Mouse (Mus musculus) heart, embryonic 15.5 days (tissue): ENCODE data around the gene Tnrc6b. TPM values are rescaled to one million over a fixed set of nuclear protein-coding genes. Genes with fewer than 3 reads are reported as not detected.

Experiments
- ATAC-seq: fragments of 200-750 bp; cut with Nextera tagmentation; replicated peaks from 2 replicates; pipeline ENCODE4 v1.8.0; 2017; ENCODE audit warnings: low read depth, moderate TSS enrichment; ENCODE audit not compliant: insufficient number of reproducible peaks, insufficient read depth, low FRiP score
- H3K27ac ChIP-seq: fragments of 300-500 bp; sonication (generic); 2 replicates; pipeline ENCODE4 v1.5.1; 2015; ENCODE audit warnings: mild to moderate bottlenecking, inconsistent platforms
- H3K27me3 ChIP-seq: fragments of 300-500 bp; sonication (generic); 2 replicates; pipeline ENCODE4 v1.6.1; 2015; ENCODE audit warnings: inconsistent platforms
- H3K36me3 ChIP-seq: fragments of 300-500 bp; sonication (generic); 2 replicates; pipeline ENCODE4 v1.6.1; 2015; ENCODE audit warnings: mild to moderate bottlenecking, inconsistent platforms
- H3K4me1 ChIP-seq: fragments of 300-500 bp; sonication (generic); replicated peaks from 2 replicates; pipeline ENCODE4 v1.6.1; 2015; ENCODE audit warnings: inconsistent platforms
- H3K4me2 ChIP-seq: fragments of 300-500 bp; sonication (generic); 2 replicates; pipeline ENCODE4 v1.6.1; 2015; ENCODE audit warnings: inconsistent platforms, mild to moderate bottlenecking, moderate library complexity
- H3K4me3 ChIP-seq: fragments of 300-500 bp; sonication (generic); 2 replicates; pipeline ENCODE4 v1.5.1; 2015; ENCODE audit warnings: mild to moderate bottlenecking, inconsistent platforms
- H3K9ac ChIP-seq: fragments of 300-500 bp; sonication (generic); 2 replicates; pipeline ENCODE4 v1.6.1; 2015; ENCODE audit warnings: mild to moderate bottlenecking, inconsistent platforms
- H3K9me3 ChIP-seq: fragments of 300-500 bp; sonication (generic); replicated peaks from 2 replicates; pipeline ENCODE4 v1.6.1; 2016; ENCODE audit warnings: inconsistent platforms
- WGBS: fragments of 180-500 bp; shearing (Covaris S2); methylation state at CpG from one replicate; pipeline ENCODE4 v1.1.7; 2015; ENCODE audit warnings: mixed read lengths; 5-methylcytosine and 5-hydroxymethylcytosine counted together
- polyA plus RNA-seq: library from polyadenylated mRNA; unstranded; fragments of >200 nt; fragmentation: Nextera tagmentation; extraction: Ambion mirVana; gene quantifications from 2 replicates; pipeline ENCODE4 v1.2.1, GENCODE M21; 2015

Gene Tnrc6b
- polyA plus RNA-seq, 1 experiment from 2014 or later, result 22.7 TPM

DNA sequence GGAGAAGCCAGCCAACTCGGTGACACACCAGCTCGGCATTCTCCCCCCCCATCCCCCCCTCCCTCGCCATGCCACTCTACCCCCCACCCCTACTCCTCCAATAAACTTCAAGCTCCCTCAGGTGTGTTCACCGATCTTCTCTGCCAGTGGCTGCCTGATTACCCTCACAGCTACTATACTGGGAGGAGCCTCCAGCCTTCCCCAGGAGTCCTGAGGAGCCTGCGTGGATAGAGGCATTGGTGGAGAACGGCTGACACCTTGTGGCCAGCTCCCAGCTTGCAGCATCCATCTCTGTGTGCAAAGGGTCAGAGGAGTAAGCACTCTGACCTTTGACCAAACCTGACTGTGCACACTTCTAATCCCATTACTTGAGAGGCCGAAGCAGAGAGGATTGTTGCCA lies 6.8 kb upstream of the Tnrc6b start:
- Histone ChIP-seq H3K4me1 (peaks cover 25% of the 10 kb centered on the region), H3K27me3 (peaks cover 11% of the 10 kb centered on the region; the same call in 1 of the 2 replicates), H3K4me3 (no peak overlapping the region), H3K4me2 (peak overlapping the region; percentile 44), H3K9me3 (no peaks in the 10 kb centered on the region), H3K27ac (no peak overlapping the region), H3K9ac (no peak overlapping the region), H3K36me3 (no peaks in the 10 kb centered on the region)
- ATAC-seq, result peak; percentile 70
- WGBS, result 8% methylated on average over 7 of the region's 7 CpGs

DNA sequence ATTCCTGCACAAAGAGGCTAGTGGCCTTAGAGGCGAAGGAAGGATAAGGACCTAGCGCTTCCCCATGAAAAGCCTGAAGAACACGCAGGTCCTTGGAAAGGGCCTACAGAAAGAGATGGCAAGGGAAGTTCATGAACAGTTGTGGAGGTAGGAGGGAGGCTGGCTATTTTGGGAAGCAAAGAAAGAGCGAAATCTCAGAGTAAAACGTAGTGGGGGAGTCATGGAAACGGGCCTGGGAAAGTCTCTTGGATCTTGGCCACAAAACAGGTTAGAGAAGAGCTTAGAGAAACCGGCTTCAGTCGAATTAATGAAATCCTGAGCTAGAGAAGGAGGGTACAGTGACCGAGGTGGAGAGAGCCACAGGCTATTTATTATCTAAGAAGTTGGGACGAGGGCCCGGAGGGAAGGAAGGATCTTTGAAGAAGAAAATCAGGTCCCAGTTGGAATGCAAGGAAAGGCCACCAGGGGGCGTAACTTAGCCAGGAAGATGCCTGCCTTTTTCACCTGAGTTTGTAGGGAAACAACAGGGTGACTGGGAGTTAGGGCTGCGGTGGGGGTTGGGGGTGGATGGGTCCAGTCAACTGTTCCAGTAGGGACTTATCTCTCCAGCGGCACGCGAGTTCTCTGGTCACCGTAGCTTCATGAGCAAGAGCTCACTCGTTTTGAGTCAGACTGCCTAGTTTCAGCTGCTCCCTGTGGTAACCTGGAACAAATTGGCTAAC lies 5.1 kb upstream of the Tnrc6b start:
- no peaks in the 10 kb centered on the region for H3K36me3 ChIP-seq
- no peaks in the 10 kb centered on the region for H3K9me3 ChIP-seq
- H3K27me3 ChIP-seq, result peaks cover 11% of the 10 kb centered on the region; the same call in 1 of the 2 replicates
- no peak for ATAC-seq
- 24% methylated on average over 18 of the region's 18 CpGs for WGBS
- peak overlapping the region; percentile 67 for H3K4me2 ChIP-seq
- peak overlapping the region; percentile 28; the same call in 1 of the 2 replicates for H3K9ac ChIP-seq
- peak overlapping the region; percentile 87 for H3K27ac ChIP-seq
- peaks cover 35% of the 10 kb centered on the region for H3K4me1 ChIP-seq
- peak overlapping the region; percentile 36 for H3K4me3 ChIP-seq

DNA sequence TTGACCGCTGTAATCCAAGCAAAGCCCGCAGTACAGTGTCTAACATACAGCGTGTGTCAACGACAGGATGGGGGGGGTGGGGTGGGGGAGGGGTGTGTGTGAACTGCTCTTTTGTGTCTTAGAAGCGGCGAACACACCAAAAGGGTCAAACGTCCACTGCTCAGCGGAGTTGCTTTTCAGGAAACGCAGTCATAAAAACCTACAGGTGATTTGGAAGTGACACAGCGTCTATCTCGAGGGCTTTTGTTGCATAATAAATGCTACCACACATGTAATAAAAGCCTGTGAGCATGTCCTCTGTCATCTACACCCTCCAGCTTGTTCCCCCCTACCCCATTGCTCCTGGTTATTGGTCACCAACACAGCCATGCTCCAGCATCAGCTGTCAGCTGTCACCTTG lies 4.5 kb upstream of the Tnrc6b start:
- H3K4me3 ChIP-seq, result peak overlapping the region; percentile 36
- peak overlapping the region; percentile 87 for H3K27ac ChIP-seq
- WGBS, result 22% methylated on average over 11 of the region's 11 CpGs
- H3K4me2 ChIP-seq, result peak overlapping the region; percentile 67
- no peaks in the 10 kb centered on the region for H3K9me3 ChIP-seq
- H3K9ac ChIP-seq, result 0 out of 2 replicates have a peak overlapping the region, but pooled peaks have one; percentile 28
- peaks cover 35% of the 10 kb centered on the region for H3K4me1 ChIP-seq
- H3K36me3 ChIP-seq, result no peaks in the 10 kb centered on the region
- no peak for ATAC-seq
- H3K27me3 ChIP-seq, result 0 out of 2 replicates have a peak, but pooled peaks cover 6% of the 10 kb centered on the region

GRCm38 (mm10) chr15:80707088-80707487 lies 4.0 kb upstream of the Tnrc6b start:
- Histone ChIP-seq H3K4me3 (0 out of 2 replicates have a peak overlapping the region, but pooled peaks have one; percentile 36), H3K36me3 (no peaks in the 10 kb centered on the region), H3K9me3 (no peaks in the 10 kb centered on the region), H3K4me1 (peaks cover 38% of the 10 kb centered on the region), H3K4me2 (peak overlapping the region; percentile 67), H3K9ac (no peak overlapping the region), H3K27ac (peak overlapping the region; percentile 87), H3K27me3 (0 out of 2 replicates have a peak, but pooled peaks cover 2% of the 10 kb centered on the region)
- ATAC-seq, result no peak
- 14% methylated on average over 8 of the region's 8 CpGs for WGBS

GRCm38 (mm10) chr15:80709593-80709992 lies 1.5 kb upstream of the Tnrc6b start:
- Histone ChIP-seq H3K9ac (no peak overlapping the region), H3K27me3 (no peaks in the 10 kb centered on the region), H3K4me1 (peaks cover 44% of the 10 kb centered on the region), H3K9me3 (no peaks in the 10 kb centered on the region), H3K4me2 (peak overlapping the region; percentile 54), H3K36me3 (no peaks in the 10 kb centered on the region), H3K27ac (peak overlapping the region; percentile 96), H3K4me3 (no peak overlapping the region)
- ATAC-seq, result no peak
- 24% methylated on average over 6 of the region's 6 CpGs for WGBS

- no peak overlapping the region for H3K9ac ChIP-seq
- no peaks in the 10 kb centered on the region for H3K27me3 ChIP-seq
- H3K4me3 ChIP-seq, result peak overlapping the region; percentile 87
- 10% methylated on average over 5 of the region's 5 CpGs for WGBS
- no peaks in the 10 kb centered on the region for H3K36me3 ChIP-seq
- no peak for ATAC-seq
- peaks cover 44% of the 10 kb centered on the region for H3K4me1 ChIP-seq
- no peaks in the 10 kb centered on the region for H3K9me3 ChIP-seq
- peak overlapping the region; percentile 54 for H3K4me2 ChIP-seq
- peak overlapping the region; percentile 96 for H3K27ac ChIP-seq
Measured at GRCm38 (mm10) chr15:80710257-80710607, 881 bp upstream of the Tnrc6b start.

- peak; percentile 20 for ATAC-seq
- no peaks in the 10 kb centered on the region for H3K9me3 ChIP-seq
- peak overlapping the region; percentile 82 for H3K9ac ChIP-seq
- peaks cover 33% of the 10 kb centered on the region for H3K4me1 ChIP-seq
- no peaks in the 10 kb centered on the region for H3K27me3 ChIP-seq
- peak overlapping the region; percentile 87 for H3K4me3 ChIP-seq
- WGBS, result under 1% methylated on average over 96 of the region's 106 CpGs
- peak overlapping the region; percentile 94 for H3K4me2 ChIP-seq
- peak overlapping the region; percentile 87 for H3K27ac ChIP-seq
- H3K36me3 ChIP-seq, result no peaks in the 10 kb centered on the region
Measured at GRCm38 (mm10) chr15:80711401-80712151, 463 bp downstream of the Tnrc6b start.

DNA sequence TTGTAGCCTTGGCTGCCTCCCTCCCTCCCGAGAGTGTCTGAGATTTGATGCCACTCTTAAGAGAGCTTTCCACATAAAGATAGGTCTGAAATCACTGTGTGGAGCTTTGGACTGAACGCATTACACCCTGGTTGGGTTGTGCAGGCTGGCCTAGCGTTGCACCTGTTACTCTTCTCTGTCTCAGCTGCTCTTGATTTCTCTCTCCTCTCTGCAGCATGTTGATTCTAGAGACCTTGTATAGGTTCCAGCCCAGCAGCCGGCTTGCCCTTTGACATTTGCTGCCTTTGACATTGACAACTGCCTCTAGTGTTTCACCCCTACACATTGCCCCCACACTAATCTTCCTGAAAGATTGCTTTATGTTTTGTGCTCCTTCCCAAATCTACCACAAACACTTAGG lies 3.2 kb downstream of the Tnrc6b start:
- no peaks in the 10 kb centered on the region for H3K36me3 ChIP-seq
- no peaks in the 10 kb centered on the region for H3K27me3 ChIP-seq
- no peak overlapping the region for H3K27ac ChIP-seq
- no peak overlapping the region for H3K9ac ChIP-seq
- no peak overlapping the region for H3K4me2 ChIP-seq
- H3K9me3 ChIP-seq, result no peaks in the 10 kb centered on the region
- no peak for ATAC-seq
- peaks cover 21% of the 10 kb centered on the region for H3K4me1 ChIP-seq
- H3K4me3 ChIP-seq, result no peak overlapping the region
- 78% methylated on average over 4 of the region's 4 CpGs for WGBS

- Histone ChIP-seq H3K9ac (no peak overlapping the region), H3K9me3 (no peaks in the 10 kb centered on the region), H3K4me1 (peaks cover 22% of the 10 kb centered on the region), H3K4me3 (no peak overlapping the region), H3K36me3 (no peaks in the 10 kb centered on the region), H3K4me2 (no peak overlapping the region), H3K27ac (no peak overlapping the region), H3K27me3 (no peaks in the 10 kb centered on the region)
- WGBS, result 75% methylated on average over 8 of the region's 8 CpGs
- no peak for ATAC-seq
Measured at GRCm38 (mm10) chr15:80716631-80717135, 5.6 kb downstream of the Tnrc6b start.

- no peak overlapping the region for H3K4me2 ChIP-seq
- no peak overlapping the region for H3K27ac ChIP-seq
- WGBS, result 39% methylated on average over 1 of the region's 1 CpGs
- H3K9me3 ChIP-seq, result no peaks in the 10 kb centered on the region
- no peak overlapping the region for H3K4me3 ChIP-seq
- no peaks in the 10 kb centered on the region for H3K36me3 ChIP-seq
- peaks cover 15% of the 10 kb centered on the region for H3K4me1 ChIP-seq
- ATAC-seq, result no peak
- H3K9ac ChIP-seq, result no peak overlapping the region
- H3K27me3 ChIP-seq, result no peaks in the 10 kb centered on the region
Measured at GRCm38 (mm10) chr15:80717431-80717830, 6.3 kb downstream of the Tnrc6b start.

DNA sequence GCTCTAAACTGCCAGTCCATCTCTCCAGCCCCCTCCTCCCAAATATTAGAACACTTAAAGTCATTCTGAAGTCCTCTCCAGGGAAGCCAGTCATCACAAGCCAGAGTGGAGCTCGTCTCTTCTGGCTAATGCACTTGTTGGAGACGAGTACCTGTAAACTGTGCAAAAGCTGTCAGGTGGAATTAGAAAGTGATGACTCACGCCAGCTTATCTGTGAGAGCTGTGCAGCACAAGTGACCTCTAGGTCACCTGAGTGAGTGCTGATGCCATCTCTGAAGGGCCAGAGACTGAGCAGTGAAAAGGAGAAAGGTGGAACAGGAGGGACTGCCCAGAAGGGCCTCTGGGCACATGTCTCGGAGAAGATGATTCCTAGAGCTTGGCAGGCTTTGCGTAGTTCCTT lies 9.1 kb downstream of the Tnrc6b start:
- H3K4me1 ChIP-seq, result peaks cover 13% of the 10 kb centered on the region
- H3K27me3 ChIP-seq, result no peaks in the 10 kb centered on the region
- H3K27ac ChIP-seq, result no peak overlapping the region
- WGBS, result 27% methylated on average over 5 of the region's 5 CpGs
- H3K36me3 ChIP-seq, result no peaks in the 10 kb centered on the region
- no peaks in the 10 kb centered on the region for H3K9me3 ChIP-seq
- no peak overlapping the region for H3K4me2 ChIP-seq
- H3K9ac ChIP-seq, result no peak overlapping the region
- no peak for ATAC-seq
- no peak overlapping the region for H3K4me3 ChIP-seq
